Mouse (Mus musculus) liver, embryonic 16.5 days (tissue): ENCODE data around the gene Fbf1. TPM values are rescaled to one million over a fixed set of nuclear protein-coding genes. Genes with fewer than 3 reads are reported as not detected.

Experiments used
- ATAC-seq: fragments of 200-750 bp; cut with Nextera tagmentation; 2 replicates; pipeline ENCODE4 v1.8.0; 2017; ENCODE audit warnings: low read depth, mild to moderate bottlenecking, moderate number of reproducible peaks, moderate library complexity
- H3K27ac ChIP-seq: fragments of 300-500 bp; sonication (generic); 2 replicates; pipeline ENCODE4 v1.5.1; 2014; ENCODE audit warnings: mild to moderate bottlenecking, low read length
- H3K27me3 ChIP-seq: fragments of 300-500 bp; sonication (generic); 2 replicates; pipeline ENCODE4 v1.6.1; 2014; ENCODE audit warnings: low read depth, low read length, mixed read lengths; ENCODE audit not compliant: control insufficient read depth, insufficient read depth
- H3K36me3 ChIP-seq: fragments of 300-500 bp; sonication (generic); 2 replicates; pipeline ENCODE4 v1.6.1; 2014; ENCODE audit warnings: mild to moderate bottlenecking; ENCODE audit not compliant: control insufficient read depth, insufficient read depth
- H3K4me1 ChIP-seq: fragments of 300-500 bp; sonication (generic); 2 replicates; pipeline ENCODE4 v1.6.1; 2014; ENCODE audit warnings: low read depth, low read length, mixed read lengths; ENCODE audit not compliant: control insufficient read depth
- H3K4me2 ChIP-seq: fragments of 300-500 bp; sonication (generic); 2 replicates; pipeline ENCODE4 v1.6.1; 2014; ENCODE audit warnings: low read depth, low read length, mixed read lengths
- H3K4me3 ChIP-seq: fragments of 300-500 bp; sonication (generic); 2 replicates; pipeline ENCODE4 v1.5.1; 2014; ENCODE audit warnings: low read depth, mild to moderate bottlenecking, low read length
- H3K9ac ChIP-seq: fragments of 300-500 bp; sonication (generic); 2 replicates; pipeline ENCODE4 v1.6.1; 2014; ENCODE audit warnings: low read depth, low read length
- H3K9me3 ChIP-seq: fragments of 300-500 bp; sonication (generic); replicated peaks from 2 replicates; pipeline ENCODE4 v1.6.1; 2016; ENCODE audit warnings: low read length; ENCODE audit not compliant: control insufficient read depth
- WGBS: fragments of 180-500 bp; shearing (Covaris S2); extraction: QIAGEN DNeasy Blood & Tissue Kit; methylation state at CpG from one replicate; pipeline ENCODE4 v1.1.7; 2014; ENCODE audit not compliant: insufficient replicate concordance; 5-methylcytosine and 5-hydroxymethylcytosine counted together
- polyA plus RNA-seq: library from polyadenylated mRNA; unstranded; fragments of >200 nt; fragmentation: Nextera tagmentation; extraction: Ambion mirVana; gene quantifications from 2 replicates; pipeline ENCODE4 v1.2.1, GENCODE M21; 2015

Fbf1 gene
- polyA plus RNA-seq, 1 experiment from 2014 or later, result 6.6 TPM

GRCm38 (mm10) chr11:116195252-116195651 lies 27.3 kb upstream of the Fbf1 start:
- no peaks in the 10 kb centered on the region for H3K27me3 ChIP-seq
- H3K9me3 ChIP-seq, result no peaks in the 10 kb centered on the region
- H3K4me2 ChIP-seq, result peak overlapping the region; percentile 38
- no peak overlapping the region; the same call in 1 of the 2 replicates for H3K9ac ChIP-seq
- no peaks in the 10 kb centered on the region; the same call in 1 of the 2 replicates for H3K36me3 ChIP-seq
- WGBS, result 15% methylated on average over 5 of the region's 5 CpGs
- H3K4me3 ChIP-seq, result 0 out of 2 replicates have a peak overlapping the region, but pooled peaks have one; percentile 12
- H3K27ac ChIP-seq, result peak overlapping the region; percentile 43
- ATAC-seq, result no peak; the same call in 1 of the 2 replicates
- peaks cover 25% of the 10 kb centered on the region for H3K4me1 ChIP-seq

- H3K4me3 ChIP-seq, result 0 out of 2 replicates have a peak overlapping the region, but pooled peaks have one; percentile 12
- peak overlapping the region; percentile 38 for H3K4me2 ChIP-seq
- peaks cover 22% of the 10 kb centered on the region for H3K4me1 ChIP-seq
- peak overlapping the region; percentile 43 for H3K27ac ChIP-seq
- H3K9me3 ChIP-seq, result no peaks in the 10 kb centered on the region
- no peak overlapping the region for H3K9ac ChIP-seq
- H3K27me3 ChIP-seq, result no peaks in the 10 kb centered on the region
- 41% methylated on average over 8 of the region's 8 CpGs for WGBS
- no peak for ATAC-seq
- no peaks in the 10 kb centered on the region; the same call in 1 of the 2 replicates for H3K36me3 ChIP-seq
Measured at GRCm38 (mm10) chr11:116194619-116195018, 26.7 kb upstream of the Fbf1 start.

DNA sequence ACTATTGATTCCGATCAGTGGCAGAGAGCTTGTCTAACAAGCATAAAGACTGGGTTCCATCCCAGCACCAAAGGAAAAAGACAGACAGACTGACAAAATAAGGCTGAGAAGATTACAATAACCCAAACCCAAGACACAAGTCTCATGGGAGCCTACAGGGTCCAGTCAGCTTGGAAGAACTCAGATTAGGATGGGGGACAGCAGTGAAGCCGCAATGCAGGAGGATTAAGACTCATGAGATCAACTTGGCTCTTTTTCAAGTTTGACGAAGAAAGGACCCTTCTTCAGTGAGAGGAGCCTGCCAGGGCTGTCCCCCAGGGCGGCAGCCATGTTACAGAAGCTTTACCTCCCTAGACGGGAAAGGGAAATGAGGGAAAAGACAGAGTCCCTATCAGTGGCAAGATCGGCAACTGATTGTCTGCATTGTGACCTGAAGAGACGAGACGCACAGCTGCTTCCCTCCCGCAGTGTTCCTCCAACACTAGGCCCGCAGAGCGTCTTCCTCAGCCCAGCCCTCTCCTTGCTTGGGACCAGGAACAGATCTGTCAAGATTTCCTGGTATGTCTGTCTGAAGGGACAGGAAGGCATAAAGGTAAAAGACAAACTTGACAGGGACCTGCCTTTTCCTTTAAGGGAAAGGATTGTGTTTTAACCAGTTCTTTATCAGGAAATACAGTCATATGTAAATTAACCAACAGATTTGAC lies 19.4 kb upstream of the Fbf1 start:
- no peaks in the 10 kb centered on the region for H3K9me3 ChIP-seq
- H3K27ac ChIP-seq, result no peak overlapping the region
- H3K9ac ChIP-seq, result no peak overlapping the region
- H3K4me1 ChIP-seq, result no peaks in the 10 kb centered on the region
- no peak overlapping the region for H3K4me2 ChIP-seq
- no peak for ATAC-seq
- no peaks in the 10 kb centered on the region for H3K27me3 ChIP-seq
- WGBS, result 55% methylated on average over 11 of the region's 11 CpGs
- H3K4me3 ChIP-seq, result no peak overlapping the region
- 0 out of 2 replicates have a peak, but pooled peaks cover 6% of the 10 kb centered on the region for H3K36me3 ChIP-seq

DNA sequence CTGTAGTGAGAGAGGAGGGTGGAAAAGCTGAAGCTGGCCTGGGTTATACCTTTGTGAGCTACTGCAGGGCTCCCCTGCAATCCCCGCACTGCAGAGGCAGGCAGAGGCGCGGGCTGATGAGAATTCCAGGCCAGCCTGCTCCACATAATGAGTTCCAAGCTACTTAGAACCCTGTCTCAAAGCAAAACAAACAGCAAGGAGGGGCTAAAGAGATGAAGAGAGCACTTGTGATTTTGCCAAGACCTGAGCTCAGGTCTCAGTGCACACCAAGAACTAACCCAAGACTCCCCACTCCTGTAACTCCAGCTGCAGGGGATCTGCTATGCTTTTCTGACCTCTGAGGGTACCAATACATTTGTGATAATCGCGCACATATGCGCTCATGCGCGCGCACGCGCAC lies 18.4 kb upstream of the Fbf1 start:
- Histone ChIP-seq H3K4me3 (no peak overlapping the region), H3K9me3 (no peaks in the 10 kb centered on the region), H3K27ac (no peak overlapping the region), H3K4me1 (no peaks in the 10 kb centered on the region), H3K4me2 (no peak overlapping the region), H3K9ac (no peak overlapping the region), H3K27me3 (no peaks in the 10 kb centered on the region), H3K36me3 (0 out of 2 replicates have a peak, but pooled peaks cover 6% of the 10 kb centered on the region)
- 93% methylated on average over 11 of the region's 11 CpGs for WGBS
- no peak for ATAC-seq

GRCm38 (mm10) chr11:116185836-116186235 lies 17.9 kb upstream of the Fbf1 start:
- no peak for ATAC-seq
- H3K9me3 ChIP-seq, result no peaks in the 10 kb centered on the region
- H3K4me3 ChIP-seq, result no peak overlapping the region
- H3K36me3 ChIP-seq, result 0 out of 2 replicates have a peak, but pooled peaks cover 6% of the 10 kb centered on the region
- no peak overlapping the region for H3K4me2 ChIP-seq
- no peaks in the 10 kb centered on the region for H3K27me3 ChIP-seq
- H3K27ac ChIP-seq, result no peak overlapping the region
- H3K9ac ChIP-seq, result no peak overlapping the region
- 74% methylated on average over 3 of the region's 3 CpGs for WGBS
- no peaks in the 10 kb centered on the region for H3K4me1 ChIP-seq

GRCm38 (mm10) chr11:116178411-116179121 lies 10.6 kb upstream of the Fbf1 start:
- H3K27me3 ChIP-seq, result no peaks in the 10 kb centered on the region
- peaks cover 20% of the 10 kb centered on the region for H3K36me3 ChIP-seq
- no peaks in the 10 kb centered on the region for H3K9me3 ChIP-seq
- no peak overlapping the region for H3K27ac ChIP-seq
- no peak overlapping the region for H3K4me2 ChIP-seq
- 88% methylated on average over 20 of the region's 20 CpGs for WGBS
- no peaks in the 10 kb centered on the region for H3K4me1 ChIP-seq
- no peak for ATAC-seq
- H3K9ac ChIP-seq, result no peak overlapping the region
- no peak overlapping the region for H3K4me3 ChIP-seq

- ATAC-seq, result no peak
- peaks cover 30% of the 10 kb centered on the region for H3K36me3 ChIP-seq
Measured at GRCm38 (mm10) chr11:116176010-116176409, 8.0 kb upstream of the Fbf1 start.

DNA sequence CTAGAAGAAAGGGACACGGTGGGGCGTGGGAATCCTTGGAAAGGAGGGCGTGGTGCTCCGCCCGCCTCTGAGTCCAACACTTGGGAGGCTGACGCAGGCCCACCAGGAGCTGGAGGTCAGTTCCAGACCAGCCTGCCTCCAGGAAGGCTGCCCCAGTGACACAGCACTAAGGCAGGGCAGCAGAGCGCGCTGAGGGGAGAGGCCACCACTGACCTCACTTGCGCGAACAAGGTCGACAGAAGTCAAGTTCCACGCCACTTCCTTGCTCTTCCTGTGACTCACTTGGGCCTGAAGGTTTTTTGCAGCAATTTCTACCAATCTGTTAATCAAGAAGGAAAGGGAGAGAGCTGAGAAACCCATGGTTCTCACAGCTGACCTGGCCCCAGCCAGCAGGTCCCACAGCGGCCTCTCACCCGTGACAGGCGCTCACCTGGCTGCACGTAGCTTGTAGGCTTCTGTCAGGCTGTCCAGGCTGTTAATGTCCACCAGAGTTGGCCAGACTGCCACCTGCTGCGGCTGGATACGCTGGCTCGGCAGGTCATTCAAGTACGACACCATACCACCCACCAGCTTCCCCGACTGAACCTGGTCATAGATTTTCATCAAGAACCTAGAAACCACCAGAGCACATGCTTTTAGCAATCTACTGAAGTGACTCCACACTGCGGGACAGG lies 6.9 kb upstream of the Fbf1 start:
- Histone ChIP-seq H3K9ac (no peak overlapping the region), H3K4me1 (no peaks in the 10 kb centered on the region; the same call in none of the 2 replicates), H3K4me3 (no peak overlapping the region), H3K4me2 (no peak overlapping the region), H3K27ac (no peak overlapping the region), H3K9me3 (no peaks in the 10 kb centered on the region), H3K36me3 (peaks cover 27% of the 10 kb centered on the region), H3K27me3 (no peaks in the 10 kb centered on the region)
- WGBS, result 82% methylated on average over 22 of the region's 22 CpGs
- no peak for ATAC-seq

More at GRCm38 (mm10) chr11:116176010-116176409, 8.0 kb upstream of the Fbf1 start:
- WGBS, result 77% methylated on average over 7 of the region's 7 CpGs
- no peak overlapping the region for H3K9ac ChIP-seq
- no peak overlapping the region for H3K4me2 ChIP-seq
- H3K4me1 ChIP-seq, result no peaks in the 10 kb centered on the region
- H3K9me3 ChIP-seq, result no peaks in the 10 kb centered on the region
- no peak overlapping the region for H3K4me3 ChIP-seq
- H3K27me3 ChIP-seq, result no peaks in the 10 kb centered on the region
- no peak overlapping the region for H3K27ac ChIP-seq
